Mouse (Mus musculus): ENCODE results near the gene Glrp1. TPM values are rescaled to one million over a fixed set of nuclear protein-coding genes. Genes with fewer than 3 reads are reported as not detected.

Gene Glrp1
- polyA plus RNA-seq, 1 experiment from 2014 or later, result 0.28 TPM

- Histone ChIP-seq H3K4me3 (ENCODE audit: low read length) (no peak overlapping the region), H3K36me3 (ENCODE audit: control insufficient read depth, insufficient read depth, low read length) (no peaks in the 10 kb centered on the region), H3K9ac (ENCODE audit: low read length) (no peak overlapping the region), H3K27ac (ENCODE audit: low read length) (no peak overlapping the region), H3K9me3 (ENCODE audit: control insufficient read depth, low read length) (no peaks in the 10 kb centered on the region), H3K4me2 (ENCODE audit: low read depth, low read length) (no peak overlapping the region), H3K27me3 (ENCODE audit: control insufficient read depth, insufficient read depth, low read depth, low read length) (no peaks in the 10 kb centered on the region), H3K4me1 (replicated peaks; ENCODE audit: control insufficient read depth, insufficient read depth, low read length) (peaks cover 9% of the 10 kb centered on the region)
- WGBS, result 13% methylated on average over 1 of the region's 1 CpGs
- no peak for ATAC-seq (ENCODE audit: low read depth)
Measured at GRCm38 (mm10) chr1:88461096-88461495, 48.8 kb downstream of the Glrp1 start.

- Histone ChIP-seq H3K9ac (ENCODE audit: low read length) (no peak overlapping the region), H3K36me3 (ENCODE audit: control insufficient read depth, insufficient read depth, low read length) (no peaks in the 10 kb centered on the region), H3K27me3 (ENCODE audit: control insufficient read depth, insufficient read depth, low read depth, low read length) (no peaks in the 10 kb centered on the region), H3K4me2 (ENCODE audit: low read depth, low read length) (no peak overlapping the region), H3K9me3 (ENCODE audit: control insufficient read depth, low read length) (no peaks in the 10 kb centered on the region), H3K27ac (ENCODE audit: low read length) (no peak overlapping the region), H3K4me3 (ENCODE audit: low read length) (no peak overlapping the region), H3K4me1 (replicated peaks; ENCODE audit: control insufficient read depth, insufficient read depth, low read length) (peaks cover 11% of the 10 kb centered on the region)
- WGBS, result 80% methylated on average over 5 of the region's 5 CpGs
- ATAC-seq (ENCODE audit: low read depth), result no peak
Measured at GRCm38 (mm10) chr1:88459655-88460054, 50.2 kb downstream of the Glrp1 start.

- H3K27me3 ChIP-seq (ENCODE audit: control insufficient read depth, insufficient read depth, low read depth, low read length), result no peaks in the 10 kb centered on the region
- H3K36me3 ChIP-seq (ENCODE audit: control insufficient read depth, insufficient read depth, low read length), result no peaks in the 10 kb centered on the region
- no peak overlapping the region for H3K27ac ChIP-seq (ENCODE audit: low read length)
- peaks cover 11% of the 10 kb centered on the region for H3K4me1 ChIP-seq (replicated peaks; ENCODE audit: control insufficient read depth, insufficient read depth, low read length)
- no peak overlapping the region for H3K4me2 ChIP-seq (ENCODE audit: low read depth, low read length)
- ATAC-seq (ENCODE audit: low read depth), result no peak
- no peak overlapping the region for H3K4me3 ChIP-seq (ENCODE audit: low read length)
- 91% methylated on average over 4 of the region's 4 CpGs for WGBS
- no peaks in the 10 kb centered on the region for H3K9me3 ChIP-seq (ENCODE audit: control insufficient read depth, low read length)
- no peak overlapping the region for H3K9ac ChIP-seq (ENCODE audit: low read length)
Measured at GRCm38 (mm10) chr1:88459196-88459595, 50.7 kb downstream of the Glrp1 start.

GRCm38 (mm10) chr1:88456451-88457072, 53.3 kb downstream of the Glrp1 start:
- Histone ChIP-seq H3K36me3 (ENCODE audit: control insufficient read depth, insufficient read depth, low read length) (no peaks in the 10 kb centered on the region), H3K4me3 (ENCODE audit: low read length) (no peak overlapping the region), H3K4me1 (replicated peaks; ENCODE audit: control insufficient read depth, insufficient read depth, low read length) (0 out of 2 replicates have a peak, but pooled peaks cover 2% of the 10 kb centered on the region), H3K27me3 (ENCODE audit: control insufficient read depth, insufficient read depth, low read depth, low read length) (no peaks in the 10 kb centered on the region), H3K27ac (ENCODE audit: low read length) (no peak overlapping the region), H3K9me3 (ENCODE audit: control insufficient read depth, low read length) (no peaks in the 10 kb centered on the region), H3K9ac (ENCODE audit: low read length) (no peak overlapping the region), H3K4me2 (ENCODE audit: low read depth, low read length) (no peak overlapping the region)
- WGBS, result 51% methylated on average over 14 of the region's 14 CpGs
- ATAC-seq (ENCODE audit: low read depth), result peak; percentile 80; the same call in 1 of the 2 replicates

- Histone ChIP-seq H3K27me3 (ENCODE audit: control insufficient read depth, insufficient read depth, low read depth, low read length) (no peaks in the 10 kb centered on the region), H3K27ac (ENCODE audit: low read length) (no peak overlapping the region), H3K4me2 (ENCODE audit: low read depth, low read length) (no peak overlapping the region), H3K9me3 (ENCODE audit: control insufficient read depth, low read length) (no peaks in the 10 kb centered on the region), H3K4me1 (replicated peaks; ENCODE audit: control insufficient read depth, insufficient read depth, low read length) (0 out of 2 replicates have a peak, but pooled peaks cover 2% of the 10 kb centered on the region), H3K4me3 (ENCODE audit: low read length) (no peak overlapping the region), H3K9ac (ENCODE audit: low read length) (no peak overlapping the region), H3K36me3 (ENCODE audit: control insufficient read depth, insufficient read depth, low read length) (no peaks in the 10 kb centered on the region)
- ATAC-seq (ENCODE audit: low read depth), result no peak
- WGBS, result 60% methylated on average over 3 of the region's 3 CpGs
Measured at GRCm38 (mm10) chr1:88455761-88456160, 54.1 kb downstream of the Glrp1 start.

- Histone ChIP-seq H3K27me3 (ENCODE audit: control insufficient read depth, insufficient read depth, low read depth, low read length) (no peaks in the 10 kb centered on the region), H3K4me2 (ENCODE audit: low read depth, low read length) (no peak overlapping the region), H3K4me3 (ENCODE audit: low read length) (no peak overlapping the region), H3K36me3 (ENCODE audit: control insufficient read depth, insufficient read depth, low read length) (no peaks in the 10 kb centered on the region), H3K27ac (ENCODE audit: low read length) (peak overlapping the region; percentile 87), H3K4me1 (replicated peaks; ENCODE audit: control insufficient read depth, insufficient read depth, low read length) (0 out of 2 replicates have a peak, but pooled peaks cover 2% of the 10 kb centered on the region), H3K9me3 (ENCODE audit: control insufficient read depth, low read length) (no peaks in the 10 kb centered on the region), H3K9ac (ENCODE audit: low read length) (peak overlapping the region; percentile 20; the same call in 1 of the 2 replicates)
- peak; percentile 59 for ATAC-seq (ENCODE audit: low read depth)
- WGBS, result 14% methylated on average over 3 of the region's 3 CpGs
Measured at GRCm38 (mm10) chr1:88454703-88455102, 55.2 kb downstream of the Glrp1 start.

- ATAC-seq (ENCODE audit: low read depth), result no peak
- no peak overlapping the region for H3K4me2 ChIP-seq (ENCODE audit: low read depth, low read length)
- WGBS, result 73% methylated on average over 6 of the region's 6 CpGs
- no peak overlapping the region for H3K4me3 ChIP-seq (ENCODE audit: low read length)
- H3K27ac ChIP-seq (ENCODE audit: low read length), result no peak overlapping the region
- H3K9ac ChIP-seq (ENCODE audit: low read length), result no peak overlapping the region
- no peaks in the 10 kb centered on the region for H3K27me3 ChIP-seq (ENCODE audit: control insufficient read depth, insufficient read depth, low read depth, low read length)
- H3K9me3 ChIP-seq (ENCODE audit: control insufficient read depth, low read length), result no peaks in the 10 kb centered on the region
- no peaks in the 10 kb centered on the region for H3K36me3 ChIP-seq (ENCODE audit: control insufficient read depth, insufficient read depth, low read length)
- H3K4me1 ChIP-seq (replicated peaks; ENCODE audit: control insufficient read depth, insufficient read depth, low read length), result 0 out of 2 replicates have a peak, but pooled peaks cover 2% of the 10 kb centered on the region
Measured at GRCm38 (mm10) chr1:88452198-88452597, 57.7 kb downstream of the Glrp1 start.

- H3K4me1 ChIP-seq (replicated peaks; ENCODE audit: control insufficient read depth, insufficient read depth, low read length), result 0 out of 2 replicates have a peak, but pooled peaks cover 2% of the 10 kb centered on the region
- no peak for ATAC-seq (ENCODE audit: low read depth)
- no peak overlapping the region for H3K4me2 ChIP-seq (ENCODE audit: low read depth, low read length)
- no peak overlapping the region for H3K4me3 ChIP-seq (ENCODE audit: low read length)
- no peak overlapping the region for H3K9ac ChIP-seq (ENCODE audit: low read length)
- H3K9me3 ChIP-seq (ENCODE audit: control insufficient read depth, low read length), result no peaks in the 10 kb centered on the region
- H3K27ac ChIP-seq (ENCODE audit: low read length), result no peak overlapping the region
- H3K27me3 ChIP-seq (ENCODE audit: control insufficient read depth, insufficient read depth, low read depth, low read length), result no peaks in the 10 kb centered on the region
- 76% methylated on average over 4 of the region's 4 CpGs for WGBS
- no peaks in the 10 kb centered on the region for H3K36me3 ChIP-seq (ENCODE audit: control insufficient read depth, insufficient read depth, low read length)
Measured at GRCm38 (mm10) chr1:88450668-88451067, 59.2 kb downstream of the Glrp1 start.

Measured in lung, embryonic 16.5 days (tissue).